Mouse (Mus musculus) bone marrow macrophage, adult 2 months (primary cell): ENCODE results near the gene Krt18.

Experiments
- CTCF ChIP-seq: IDR thresholded peaks from 2 replicates; pipeline ENCODE4 v1.5.1; 2012; ENCODE audit warnings: low read depth, mild to moderate bottlenecking, low read length, moderate library complexity
- POLR2A ChIP-seq: IDR thresholded peaks from 2 replicates; pipeline ENCODE4 v1.6.1; 2012; ENCODE audit warnings: mild to moderate bottlenecking, low read depth, low read length, borderline replicate concordance

DNA sequence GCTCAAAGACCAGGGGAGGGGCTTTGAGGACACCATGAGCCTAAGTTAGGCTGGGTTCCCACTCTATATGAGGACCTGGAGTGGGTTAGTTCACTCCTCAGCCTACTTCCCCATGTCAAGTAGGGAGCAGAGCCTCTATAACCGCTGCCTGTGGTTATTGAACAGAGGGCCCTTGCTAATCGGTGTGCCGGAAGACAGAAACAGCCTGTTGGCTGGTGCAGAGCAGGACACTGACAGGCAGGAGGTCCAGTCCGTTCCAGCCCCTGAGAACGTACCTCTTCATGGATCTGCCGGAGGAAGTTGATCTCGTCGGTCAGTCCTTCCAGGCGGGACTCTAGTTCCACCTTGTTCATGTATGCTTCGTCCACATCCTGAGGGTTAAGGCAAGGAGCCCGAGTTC lies 28.8 kb upstream of the Krt18 start:
- no peak for TF ChIP-seq CTCF
- no peak for TF ChIP-seq POLR2A
